Mouse (Mus musculus) G1E (cell line): ENCODE data around the gene Tmtc2.

ENCODE experiments used
- CTCF ChIP-seq: IDR thresholded peaks from 2 replicates; pipeline ENCODE4 v1.5.1; 2012; ENCODE audit warnings: low read depth, low read length, inconsistent platforms, mixed read lengths
- GATA2 ChIP-seq: IDR thresholded peaks from 2 replicates; pipeline ENCODE4 v1.6.1; 2012; ENCODE audit warnings: low read depth, low read length, inconsistent platforms, borderline replicate concordance
- TAL1 ChIP-seq: conservative IDR thresholded peaks from 2 replicates; pipeline ENCODE4 v1.6.1; 2012; ENCODE audit warnings: low read depth, low read length, inconsistent platforms, mixed read lengths

DNA sequence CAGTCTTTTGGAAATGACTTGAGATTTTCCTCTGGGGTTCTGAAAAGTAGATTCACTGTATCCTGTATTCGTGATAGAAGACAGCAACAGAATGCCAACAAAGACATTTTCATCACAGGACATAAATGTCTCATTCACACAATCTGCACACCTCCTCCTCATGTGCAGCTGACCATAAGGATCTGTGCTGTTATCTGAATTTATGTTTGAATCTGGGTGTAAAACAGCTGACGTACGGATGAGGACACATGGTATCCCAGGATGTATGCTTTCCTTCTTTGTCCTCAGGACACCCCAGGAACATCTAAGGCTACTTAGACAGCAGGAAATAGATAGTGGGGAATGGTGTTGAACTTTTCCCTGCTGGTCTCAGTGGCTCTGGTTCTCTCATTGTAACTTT lies 37.9 kb upstream of the Tmtc2 start:
- no peak for TF ChIP-seq CTCF
- TF ChIP-seq GATA2, result no peak
- TF ChIP-seq TAL1, result no peak
